ENCODE assay signal across 7 mouse cellular contexts in genomic region chr4:129440340-129441063, GRCm38 (mm10). TPM values are rescaled to one million over a fixed set of nuclear protein-coding genes. Genes with fewer than 3 reads are reported as not detected.
A peak's percentile ranks its signal among the peaks of the same experiment; 100 is the strongest.
DNase-seq lines count a peak whose midpoint lies in the region; ATAC-seq and TF ChIP-seq lines count a peak whose summit lies in the region.

TSS of gene Zbtb8b (minus strand) at chr4:129440853.

- TF ChIP-seq EP300 in liver, embryonic 14.5 days (IDR thresholded peaks at IDR 0.05; ENCODE audit: low read depth) = no peak

- H3K4me2 ChIP-seq in liver, embryonic 14.5 days (ENCODE audit: low read depth) = peak within 1 kb of the TSS; percentile 38

- WGBS in liver, embryonic 14.5 days (ENCODE audit: insufficient replicate concordance) = 7% methylated on average over 33 of the region's 33 CpGs
- WGBS in olfactory bulb, adult 2 months = 4% methylated on average over 33 of the region's 33 CpGs

- no peak within 1 kb of the TSS for H3K27ac ChIP-seq in liver, embryonic 14.5 days
- no peak within 1 kb of the TSS for H3K27ac ChIP-seq in olfactory bulb, adult 2 months (ENCODE audit: insufficient read depth, low read depth, low read length)

- no peaks in the 10 kb centered on the region for H3K4me1 ChIP-seq in liver, embryonic 14.5 days (replicated peaks; ENCODE audit: control insufficient read depth in 2 of 2, insufficient read depth in 2 of 2, low read length in 1 of 2)
- peaks cover 8% of the 10 kb centered on the region for H3K4me1 ChIP-seq in olfactory bulb, adult 2 months (ENCODE audit: control insufficient read depth, insufficient read depth, low read length)

- no peaks in the 10 kb centered on the region for H3K36me3 ChIP-seq in liver, embryonic 14.5 days (replicated peaks; ENCODE audit: control insufficient read depth, insufficient read depth, low read depth)

- H3K27me3 ChIP-seq in liver, embryonic 14.5 days (ENCODE audit: control insufficient read depth, insufficient read depth, low read length) = peaks cover 43% of the 10 kb centered on the region

- H3K9ac ChIP-seq in liver, embryonic 14.5 days (replicated peaks) = no peak within 1 kb of the TSS

- H3K9me3 ChIP-seq in liver, embryonic 14.5 days (ENCODE audit: control insufficient read depth, low read length) = no peaks in the 10 kb centered on the region

- peak; percentile 64 for DNase-seq in cerebellum, adult 11 months
- peak; percentile 78 for DNase-seq in embryo, embryonic 10.5 days (ENCODE audit: low spot score)
- peak; percentile 28 for DNase-seq in heart, postnatal 4 days
- DNase-seq in layer of hippocampus, adult 18-20 months (ENCODE audit: low spot score in 2 of 2) = peak; percentile 81 to 88
- no peak for DNase-seq in liver, embryonic 14.5 days (ENCODE audit: low read depth in 3 of 3, low spot score in 3 of 3)
- DNase-seq in urinary bladder, postnatal 14 days (ENCODE audit: low spot score) = peak; percentile 79

- ATAC-seq in liver, embryonic 14.5 days (ENCODE audit: insufficient read depth) = no peak

- no peak for TF ChIP-seq CTCF in liver, embryonic 14.5 days (IDR thresholded peaks at IDR 0.05; ENCODE audit: low read depth)
- no peak for TF ChIP-seq CTCF in olfactory bulb, adult 2 months (IDR thresholded peaks at IDR 0.05; ENCODE audit: insufficient read depth, low read depth, low read length)

- no peak for TF ChIP-seq POLR2A in olfactory bulb, adult 2 months (IDR thresholded peaks at IDR 0.05; ENCODE audit: insufficient read depth, low read depth, low read length)

- peak within 1 kb of the TSS; percentile 11 to 31; a peak in 2 of 4 replicates for H3K4me3 ChIP-seq in liver, embryonic 14.5 days (ENCODE audit: insufficient read depth in 1 of 2, low read depth in 2 of 2, low read length in 2 of 2)
- H3K4me3 ChIP-seq in olfactory bulb, adult 2 months (ENCODE audit: insufficient read depth, low read depth, low read length) = peak within 1 kb of the TSS; percentile 56

RNA-seq across cellular contexts. Expression of gene Zbtb8b, which starts in this region (rescaled TPM):
- 1 to 10 TPM in 1 of 2 experiments, under 1 TPM in 1; 0.92 to 1.2 TPM for total RNA-seq in heart, postnatal 4 days (2021)
- 1 to 10 TPM; 5.3 to 6.0 TPM for total RNA-seq in layer of hippocampus, adult 18-20 months (2021)
- 0.31 and 0.39 TPM in 2 replicates for polyA plus RNA-seq in liver, embryonic 14.5 days (2012; rRNA removed)
- 0.80 and 0.91 TPM in 2 replicates for polyA plus RNA-seq in liver, embryonic 14.5 days (2014; fragmentation: Nextera tagmentation; extraction: Ambion mirVana)
- not detected in 2 replicates for polyA plus RNA-seq in olfactory bulb, adult 2 months (2012; ENCODE audit: insufficient read depth, insufficient read length, low replicate concordance, missing spikeins)

Comparison
In these comparisons a context has a peak if more than half of its experiments do, and no peak if none do; other contexts are left out.
1. DNase-seq: peak in cerebellum, adult 11 months (single experiment), embryo, embryonic 10.5 days (single experiment), heart, postnatal 4 days (single experiment), layer of hippocampus, adult 18-20 months (2 of 2) and urinary bladder, postnatal 14 days (single experiment); none in liver, embryonic 14.5 days (0 of 3).